In the genomic region with DNA sequence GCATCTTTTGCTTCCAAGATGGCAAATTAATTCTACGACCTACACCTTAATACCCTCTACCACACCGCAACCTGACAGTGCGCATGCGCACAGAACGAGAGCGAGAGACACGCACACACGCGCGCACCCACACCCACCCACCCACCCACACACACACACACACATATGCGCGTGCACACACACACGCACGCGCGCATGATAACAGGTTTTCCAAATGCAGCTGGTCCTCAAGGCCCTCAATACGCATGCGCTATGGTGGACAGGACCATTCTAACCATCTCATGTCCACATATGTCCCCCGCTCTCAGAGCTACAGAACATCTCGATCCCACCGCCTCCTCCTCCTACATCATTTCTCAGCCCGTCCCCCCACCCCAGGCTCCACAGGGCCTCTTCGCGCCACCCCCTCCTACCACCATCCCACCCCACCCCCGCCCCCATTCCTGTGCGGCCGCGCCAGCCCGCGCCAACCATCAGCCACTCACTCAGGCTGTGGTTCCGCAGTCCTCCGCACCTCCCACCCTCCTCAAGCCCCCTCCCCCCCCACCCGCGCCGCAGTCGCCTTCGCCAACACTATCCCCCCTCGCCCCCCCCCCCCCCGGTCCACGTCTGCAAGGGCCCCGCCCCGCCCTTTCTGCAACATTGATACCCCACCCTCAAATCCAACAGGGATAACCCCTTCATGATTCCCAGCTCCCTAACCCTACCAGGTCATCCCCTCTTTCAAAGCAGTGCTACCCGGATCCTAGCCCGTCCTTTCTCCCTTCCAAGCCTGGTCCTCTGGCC, we compare ENCODE assay signal across 8 mouse cellular contexts. TPM values are rescaled to one million over a fixed set of nuclear protein-coding genes. Genes with fewer than 3 reads are reported as not detected.
DNase-seq lines count a peak whose midpoint lies in the region; ATAC-seq lines count a peak whose summit lies in the region.

No protein-coding gene starts in this region.

- ATAC-seq in heart, embryonic 16.5 days (replicated peaks; ENCODE audit: extremely low read depth, insufficient read depth, low FRiP score), result peak; percentile 32; the same call in 1 of the 2 replicates
- peak; percentile 83 for ATAC-seq in neural tube, embryonic 15.5 days (ENCODE audit: low FRiP score)

- WGBS in heart, embryonic 16.5 days, result 36% methylated on average over 24 of the region's 44 CpGs
- 31% methylated on average over 23 of the region's 44 CpGs for WGBS in neural tube, embryonic 15.5 days

- peak; percentile 64 for DNase-seq in layer of hippocampus, adult 11-12 months (ENCODE audit: low spot score)
- no peak for DNase-seq in layer of hippocampus, adult 9-10 months (ENCODE audit: low spot score)
- peak; percentile 47 to 77 for DNase-seq in cerebellum, postnatal 25 days
- peak; percentile 60 for DNase-seq in left cerebral cortex, postnatal 4 days
- no peak for DNase-seq in B cell, adult 2 months
- DNase-seq in ovary, postnatal 10 days (ENCODE audit: low spot score), result no peak

- H3K9me3 ChIP-seq in heart, embryonic 16.5 days (replicated peaks; ENCODE audit: control insufficient read depth, low read length), result no peaks in the 10 kb centered on the region
- no peaks in the 10 kb centered on the region for H3K9me3 ChIP-seq in neural tube, embryonic 15.5 days (replicated peaks)

- no peaks in the 10 kb centered on the region for H3K4me1 ChIP-seq in heart, embryonic 16.5 days (ENCODE audit: control insufficient read depth, insufficient read depth, low read length)
- 0 out of 2 replicates have a peak, but pooled peaks cover 13% of the 10 kb centered on the region for H3K4me1 ChIP-seq in neural tube, embryonic 15.5 days

- peak overlapping the region; percentile 76 for H3K4me2 ChIP-seq in heart, embryonic 16.5 days (ENCODE audit: low read depth, low read length)
- H3K4me2 ChIP-seq in neural tube, embryonic 15.5 days, result peak overlapping the region; percentile 49

- H3K27me3 ChIP-seq in heart, embryonic 16.5 days (ENCODE audit: control insufficient read depth, insufficient read depth, low read length), result no peaks in the 10 kb centered on the region
- H3K27me3 ChIP-seq in neural tube, embryonic 15.5 days (replicated peaks), result no peaks in the 10 kb centered on the region

- H3K27ac ChIP-seq in heart, embryonic 16.5 days (ENCODE audit: low read length), result peak overlapping the region; percentile 23; the same call in 1 of the 2 replicates
- peak overlapping the region; percentile 81 for H3K27ac ChIP-seq in neural tube, embryonic 15.5 days (replicated peaks)

- peak overlapping the region; percentile 64 for H3K4me3 ChIP-seq in heart, embryonic 16.5 days (ENCODE audit: low read length)
- peak overlapping the region; percentile 53 for H3K4me3 ChIP-seq in neural tube, embryonic 15.5 days (replicated peaks)

- intact Hi-C loops in left cerebral cortex, postnatal 4 days (cut with DNase I), result no loop called here

- 0 out of 2 replicates have a peak, but pooled peaks cover 2% of the 10 kb centered on the region for H3K36me3 ChIP-seq in heart, embryonic 16.5 days (ENCODE audit: control insufficient read depth, insufficient read depth)
- peaks cover 11% of the 10 kb centered on the region for H3K36me3 ChIP-seq in neural tube, embryonic 15.5 days

- H3K9ac ChIP-seq in heart, embryonic 16.5 days (ENCODE audit: low read length), result peak overlapping the region; percentile 69
- H3K9ac ChIP-seq in neural tube, embryonic 15.5 days (replicated peaks), result peak overlapping the region; percentile 56

RNA-seq across cellular contexts. Expression of gene Tro, which starts 1.1 kb away (rescaled TPM):
- 11.9 and 15.0 TPM in 2 replicates for polyA plus RNA-seq in heart, embryonic 16.5 days (2015; fragmentation: Nextera tagmentation; extraction: Ambion mirVana)
- total RNA-seq in left cerebral cortex, postnatal 4 days (2021), result 100 to 1,000 TPM; 160 to 171 TPM
- 67.5 and 79.1 TPM in 2 replicates for polyA plus RNA-seq in neural tube, embryonic 15.5 days (2015; fragmentation: Nextera tagmentation; extraction: Ambion mirVana)

Comparison
In these comparisons a context has a peak if more than half of its experiments do, and no peak if none do; other contexts are left out.
1. DNase-seq: peak in layer of hippocampus, adult 11-12 months (single experiment), cerebellum, postnatal 25 days (2 of 2) and left cerebral cortex, postnatal 4 days (single experiment); none in layer of hippocampus, adult 9-10 months (single experiment), B cell, adult 2 months (0 of 2) and ovary, postnatal 10 days (single experiment).